Mouse (Mus musculus): ENCODE data around the gene Rem1.

DNA sequence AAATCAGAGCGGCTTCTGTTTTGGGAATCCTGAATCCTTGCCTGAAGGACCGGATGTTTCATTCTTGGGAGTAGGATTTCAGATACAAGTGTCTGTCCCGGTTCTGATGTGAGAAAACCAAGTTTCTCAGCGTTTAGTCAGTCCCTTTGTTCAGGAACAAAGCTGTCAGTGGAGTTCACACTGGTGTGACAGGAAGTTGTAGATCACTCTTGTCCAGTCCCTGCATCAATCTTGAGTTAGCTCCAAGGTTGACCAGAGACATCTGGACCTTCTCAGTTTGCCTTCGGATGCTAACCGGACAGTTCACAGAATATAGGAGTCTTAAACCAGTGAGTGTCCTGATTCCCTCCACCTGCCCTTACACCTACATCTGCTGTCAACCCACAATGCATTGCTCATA lies 19.0 kb upstream of the Rem1 start:
- TF ChIP-seq POLR2A (IDR thresholded peaks at IDR 0.05; ENCODE audit: borderline replicate concordance, low read depth, low read length) (no peak), CTCF (IDR thresholded peaks at IDR 0.05; ENCODE audit: low read depth, low read length) (no peak)
